Mouse (Mus musculus) hindbrain, embryonic 10.5 days (tissue): ENCODE results near the gene Psmd2. TPM values are rescaled to one million over a fixed set of nuclear protein-coding genes. Genes with fewer than 3 reads are reported as not detected.
"Not testable (repeated sequence)": the region's sequence is repeated elsewhere in the genome, so short reads cannot be mapped to it uniquely, and the experiment has no call there.

Experiments used
- DNase-seq: peaks from one replicate; pipeline ENCODE4 v3.0.0-alpha.2; 2017; ENCODE audit warnings: low spot score
- H3K27ac ChIP-seq: fragments of 300-500 bp; sonication (generic); 2 replicates; pipeline ENCODE4 v1.5.1; 2016; ENCODE audit warnings: mild to moderate bottlenecking, moderate library complexity
- H3K27me3 ChIP-seq: fragments of 300-500 bp; sonication (generic); 2 replicates; pipeline ENCODE4 v1.6.1; 2016; ENCODE audit warnings: mild to moderate bottlenecking; ENCODE audit not compliant: poor library complexity, insufficient read depth, severe bottlenecking
- H3K36me3 ChIP-seq: fragments of 300-500 bp; sonication (generic); 2 replicates; pipeline ENCODE4 v1.6.1; 2016; ENCODE audit warnings: mild to moderate bottlenecking, moderate library complexity
- H3K4me1 ChIP-seq: fragments of 300-500 bp; sonication (generic); replicated peaks from 2 replicates; pipeline ENCODE4 v1.6.1; 2016; ENCODE audit warnings: mild to moderate bottlenecking
- H3K4me3 ChIP-seq: fragments of 300-500 bp; sonication (generic); 2 replicates; pipeline ENCODE4 v1.5.1; 2016; ENCODE audit warnings: mild to moderate bottlenecking, moderate library complexity
- H3K9me3 ChIP-seq: fragments of 300-500 bp; sonication (generic); 2 replicates; pipeline ENCODE4 v1.6.1; 2016; ENCODE audit warnings: mild to moderate bottlenecking, moderate library complexity
- WGBS: fragments of 180-500 bp; shearing (Covaris S2); methylation state at CpG from one replicate; pipeline ENCODE4 v1.1.7; 2016; 5-methylcytosine and 5-hydroxymethylcytosine counted together
- polyA plus RNA-seq: library from polyadenylated mRNA; unstranded; fragments of >200 nt; fragmentation: Nextera tagmentation; extraction: Ambion mirVana; gene quantifications from 2 replicates; pipeline ENCODE4 v1.2.1, GENCODE M21; 2016

Gene Psmd2
- polyA plus RNA-seq, 1 experiment from 2014 or later: 466 TPM

GRCm38 (mm10) chr16:20628871-20629391, 22.5 kb upstream of the Psmd2 start:
- H3K4me1 ChIP-seq: peaks cover 17% of the 10 kb centered on the region
- no peaks in the 10 kb centered on the region for H3K9me3 ChIP-seq
- DNase-seq: no peak
- H3K27ac ChIP-seq: no peak overlapping the region
- WGBS: 62% methylated on average over 11 of the region's 11 CpGs
- H3K36me3 ChIP-seq: no peaks in the 10 kb centered on the region
- peaks cover 29% of the 10 kb centered on the region for H3K27me3 ChIP-seq
- no peak overlapping the region for H3K4me3 ChIP-seq

GRCm38 (mm10) chr16:20629731-20630634, 21.5 kb upstream of the Psmd2 start, which contains the start of gene Ece2:
Gene Ece2 (plus strand): TSS chr16:20629828.
- H3K9me3 ChIP-seq: no peaks in the 10 kb centered on the region
- peak; percentile 50 for DNase-seq
- H3K4me1 ChIP-seq: peaks cover 17% of the 10 kb centered on the region
- H3K27me3 ChIP-seq: peaks cover 29% of the 10 kb centered on the region
- H3K4me3 ChIP-seq: peak within 1 kb of the TSS; percentile 72
- no peaks in the 10 kb centered on the region for H3K36me3 ChIP-seq
- 7% methylated on average over 54 of the region's 54 CpGs for WGBS
- peak within 1 kb of the TSS; percentile 88 for H3K27ac ChIP-seq

GRCm38 (mm10) chr16:20637410-20637809, 14.0 kb upstream of the Psmd2 start:
- Histone ChIP-seq H3K36me3 (no peaks in the 10 kb centered on the region), H3K27ac (no peak overlapping the region), H3K4me1 (peaks cover 3% of the 10 kb centered on the region; the same call in 1 of the 2 replicates), H3K9me3 (no peaks in the 10 kb centered on the region), H3K27me3 (no peaks in the 10 kb centered on the region), H3K4me3 (no peak overlapping the region)
- WGBS: 87% methylated on average over 8 of the region's 8 CpGs
- DNase-seq: no peak

GRCm38 (mm10) chr16:20638367-20638766, 13.1 kb upstream of the Psmd2 start:
- no peak for DNase-seq
- Histone ChIP-seq H3K4me1 (peaks cover 3% of the 10 kb centered on the region; the same call in 1 of the 2 replicates), H3K27ac (no peak overlapping the region), H3K4me3 (no peak overlapping the region), H3K27me3 (no peaks in the 10 kb centered on the region), H3K9me3 (no peaks in the 10 kb centered on the region), H3K36me3 (no peaks in the 10 kb centered on the region)
- WGBS: 88% methylated on average over 8 of the region's 8 CpGs

- Histone ChIP-seq H3K4me3 (no peak overlapping the region), H3K36me3 (no peaks in the 10 kb centered on the region), H3K27me3 (no peaks in the 10 kb centered on the region), H3K27ac (no peak overlapping the region), H3K9me3 (no peaks in the 10 kb centered on the region), H3K4me1 (peaks cover 3% of the 10 kb centered on the region; the same call in 1 of the 2 replicates)
- WGBS: under 1% methylated on average over 8 of the region's 8 CpGs
- peak; percentile 74 for DNase-seq
Measured at GRCm38 (mm10) chr16:20642161-20642560, 9.3 kb upstream of the Psmd2 start.

- DNase-seq: no peak
- Histone ChIP-seq H3K4me1 (peaks cover 3% of the 10 kb centered on the region; the same call in 1 of the 2 replicates), H3K27ac (no peak overlapping the region), H3K9me3 (no peaks in the 10 kb centered on the region), H3K4me3 (no peak overlapping the region), H3K27me3 (no peaks in the 10 kb centered on the region), H3K36me3 (no peaks in the 10 kb centered on the region)
- 91% methylated on average over 7 of the region's 7 CpGs for WGBS
Measured at GRCm38 (mm10) chr16:20643911-20644310, 7.5 kb upstream of the Psmd2 start.

GRCm38 (mm10) chr16:20651947-20652310, 477 bp downstream of the Psmd2 start:
- Histone ChIP-seq H3K9me3 (no peaks in the 10 kb centered on the region), H3K4me1 (peaks cover 17% of the 10 kb centered on the region), H3K27ac (peak overlapping the region; percentile 90), H3K27me3 (no peaks in the 10 kb centered on the region), H3K36me3 (peaks cover 39% of the 10 kb centered on the region), H3K4me3 (peak overlapping the region; percentile 95)
- WGBS: 14% methylated on average over 12 of the region's 12 CpGs
- no peak for DNase-seq

GRCm38 (mm10) chr16:20653315-20653714, 1.9 kb downstream of the Psmd2 start:
- peaks cover 17% of the 10 kb centered on the region for H3K4me1 ChIP-seq
- DNase-seq: no peak
- no peaks in the 10 kb centered on the region for H3K27me3 ChIP-seq
- H3K27ac ChIP-seq: no peak overlapping the region
- peak overlapping the region; percentile 95; the same call in 1 of the 2 replicates for H3K4me3 ChIP-seq
- no peaks in the 10 kb centered on the region for H3K9me3 ChIP-seq
- 53% methylated on average over 2 of the region's 2 CpGs for WGBS
- peaks cover 53% of the 10 kb centered on the region for H3K36me3 ChIP-seq

GRCm38 (mm10) chr16:20657661-20658060, 6.2 kb downstream of the Psmd2 start:
- Histone ChIP-seq H3K36me3 (peaks cover 96% of the 10 kb centered on the region), H3K4me3 (no peak overlapping the region), H3K9me3 (no peaks in the 10 kb centered on the region), H3K4me1 (peaks cover 6% of the 10 kb centered on the region), H3K27me3 (no peaks in the 10 kb centered on the region), H3K27ac (no peak overlapping the region)
- 93% methylated on average over 4 of the region's 4 CpGs for WGBS
- DNase-seq: no peak

GRCm38 (mm10) chr16:20668013-20668412, 16.6 kb downstream of the Psmd2 start, which contains the start of gene Eif4g1:
Gene Eif4g1 (plus strand): TSS chr16:20668313.
- not testable (repeated sequence) for H3K27me3 ChIP-seq, DNase-seq, H3K4me1 ChIP-seq, H3K4me3 ChIP-seq, H3K9me3 ChIP-seq, H3K27ac ChIP-seq
- H3K36me3 ChIP-seq: peaks cover 31% of the 10 kb centered on the region
- 96% methylated on average over 5 of the region's 6 CpGs for WGBS

- Histone ChIP-seq H3K9me3 (no peaks in the 10 kb centered on the region), H3K27me3 (no peaks in the 10 kb centered on the region), H3K36me3 (peaks cover 23% of the 10 kb centered on the region), H3K4me1 (peaks cover 24% of the 10 kb centered on the region), H3K4me3 (no peak overlapping the region), H3K27ac (no peak overlapping the region)
- no peak for DNase-seq
- 93% methylated on average over 3 of the region's 3 CpGs for WGBS
Measured at GRCm38 (mm10) chr16:20670291-20670690, 18.8 kb downstream of the Psmd2 start.

GRCm38 (mm10) chr16:20671886-20672285, 20.4 kb downstream of the Psmd2 start:
- DNase-seq: peak; percentile 16
- Histone ChIP-seq H3K4me1 (peaks cover 25% of the 10 kb centered on the region), H3K9me3 (no peaks in the 10 kb centered on the region), H3K4me3 (peak overlapping the region; percentile 89), H3K36me3 (peaks cover 31% of the 10 kb centered on the region), H3K27ac (peak overlapping the region; percentile 97), H3K27me3 (no peaks in the 10 kb centered on the region)
- whole genome bisulfite sequencing: 31% methylated on average over 6 of the region's 6 CpGs

- Histone ChIP-seq H3K4me1 (peaks cover 25% of the 10 kb centered on the region), H3K27ac (peak overlapping the region; percentile 97), H3K36me3 (peaks cover 37% of the 10 kb centered on the region), H3K27me3 (no peaks in the 10 kb centered on the region), H3K4me3 (peak overlapping the region; percentile 89), H3K9me3 (no peaks in the 10 kb centered on the region)
- DNase-seq: peak; percentile 95
- WGBS: under 1% methylated on average over 38 of the region's 38 CpGs
Measured at GRCm38 (mm10) chr16:20672500-20672902, 21.0 kb downstream of the Psmd2 start.
